Mouse (Mus musculus): ENCODE data around the gene Cgrrf1. TPM values are rescaled to one million over a fixed set of nuclear protein-coding genes. Genes with fewer than 3 reads are reported as not detected.

Gene Cgrrf1
- 30.2 TPM for polyA plus RNA-seq (2014; fragmentation: Illumina TruSeq; extraction: RNeasy Lipid Tissue Mini Kit (QIAGEN cat#74804))

DNA sequence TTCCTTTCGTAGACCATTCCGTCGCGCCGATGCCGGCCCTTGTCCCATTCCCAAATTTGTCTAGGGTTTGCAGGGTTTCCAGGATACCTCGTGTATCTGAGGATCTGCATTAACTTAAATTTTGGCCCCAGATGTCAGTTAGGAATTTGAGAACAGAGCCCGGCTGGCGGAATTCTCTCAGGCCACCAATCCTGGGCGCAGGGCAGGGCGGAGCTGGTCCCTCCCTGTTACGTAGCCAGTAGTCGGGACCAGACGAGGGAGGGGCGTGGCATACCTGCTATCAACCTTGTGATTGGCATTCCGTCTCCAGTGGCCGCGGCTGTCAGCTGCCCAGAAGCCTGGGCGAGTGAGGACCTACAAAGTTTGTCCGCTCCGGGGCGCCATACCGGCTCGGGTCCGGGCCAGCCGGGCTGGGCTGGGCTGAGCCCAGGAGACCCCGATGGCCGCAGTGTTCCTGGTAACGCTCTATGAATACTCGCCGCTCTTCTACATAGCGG, at the start of gene Cgrrf1:
Cgrrf1 (plus strand) TSS at position 289 of the 497 bp plus-strand sequence.

DNA sequence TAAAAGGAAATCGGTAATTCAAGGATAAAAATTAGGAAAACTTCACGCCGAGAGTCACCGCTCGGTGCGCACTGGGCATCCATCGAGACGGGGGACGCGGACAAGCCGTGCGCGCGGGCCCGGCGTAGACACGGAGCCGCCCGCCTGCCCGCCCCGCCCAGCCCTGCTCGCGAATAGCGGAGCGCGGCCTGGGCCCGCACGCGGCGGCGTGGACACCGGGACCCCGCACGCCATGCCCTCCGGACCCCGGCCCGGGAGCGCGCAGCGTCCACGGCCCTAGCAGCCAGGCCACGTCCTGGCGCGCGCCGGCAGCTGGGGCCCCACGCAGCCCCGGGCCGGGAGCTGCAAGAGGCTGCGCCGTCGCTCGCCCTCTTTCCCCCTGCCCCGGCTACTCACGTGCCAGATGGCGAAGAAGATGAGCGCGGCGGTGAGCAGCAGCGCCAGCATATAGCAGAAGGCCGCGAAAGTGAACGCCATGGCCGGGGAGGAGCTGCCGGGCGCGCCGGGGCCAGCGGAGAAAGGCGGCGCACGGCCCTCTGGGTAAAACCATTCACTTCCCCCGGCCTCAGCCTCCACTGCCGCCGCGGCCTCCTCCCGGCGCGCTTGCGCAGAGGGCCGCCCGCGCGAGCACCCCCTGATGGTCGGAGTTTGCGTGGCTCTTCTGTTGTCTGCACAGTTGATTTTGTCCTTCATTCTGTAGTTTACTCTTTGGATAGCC, 44.0 kb upstream of the Cgrrf1 start, which contains the start of gene Cnih1:
Cnih1 (minus strand) TSS at position 625 of the 718 bp plus-strand sequence.

DNA sequence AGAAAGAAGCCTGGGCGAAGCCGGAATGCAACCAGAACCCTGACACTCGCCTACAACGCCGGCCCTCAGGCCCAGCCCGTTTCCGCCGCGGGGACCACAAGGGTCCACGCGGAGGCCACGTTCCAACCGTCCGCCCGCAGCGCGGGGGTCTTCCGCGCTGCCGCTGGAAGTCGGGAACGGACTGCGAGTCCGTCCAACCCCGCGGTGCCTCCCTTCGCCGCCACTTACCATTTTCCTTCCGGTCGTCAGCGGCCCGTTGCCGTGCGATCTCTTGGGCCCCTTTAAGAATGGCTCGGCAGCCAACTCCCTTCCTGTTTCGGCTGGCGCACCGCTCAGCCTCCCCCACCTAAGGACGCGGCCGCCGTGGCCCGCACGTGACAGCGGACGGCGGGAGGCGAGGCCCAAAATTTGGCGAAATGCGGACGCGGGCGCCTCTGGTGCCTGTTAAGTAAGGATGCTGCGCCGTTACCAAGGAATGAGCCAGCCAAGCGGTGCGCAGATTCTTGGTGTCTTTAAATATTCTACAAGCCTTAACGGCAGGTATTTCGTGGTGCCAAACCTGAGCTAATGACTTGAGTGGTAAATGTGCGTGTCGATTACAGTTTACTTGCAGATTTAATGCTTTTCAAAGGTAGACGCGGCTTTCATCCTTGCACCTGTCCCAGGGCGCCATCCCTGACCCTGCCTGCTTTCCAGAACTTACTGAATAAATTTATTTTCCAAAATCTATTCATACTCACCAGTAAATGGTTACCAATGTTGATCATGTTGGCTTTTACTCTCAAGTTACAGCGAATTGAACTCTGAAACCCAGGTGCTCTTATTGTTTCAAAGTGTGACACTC, 9.8 kb upstream of the Cgrrf1 start, which contains the start of gene Gmfb:
Gmfb (minus strand) TSS at position 370 of the 844 bp plus-strand sequence.

DNA sequence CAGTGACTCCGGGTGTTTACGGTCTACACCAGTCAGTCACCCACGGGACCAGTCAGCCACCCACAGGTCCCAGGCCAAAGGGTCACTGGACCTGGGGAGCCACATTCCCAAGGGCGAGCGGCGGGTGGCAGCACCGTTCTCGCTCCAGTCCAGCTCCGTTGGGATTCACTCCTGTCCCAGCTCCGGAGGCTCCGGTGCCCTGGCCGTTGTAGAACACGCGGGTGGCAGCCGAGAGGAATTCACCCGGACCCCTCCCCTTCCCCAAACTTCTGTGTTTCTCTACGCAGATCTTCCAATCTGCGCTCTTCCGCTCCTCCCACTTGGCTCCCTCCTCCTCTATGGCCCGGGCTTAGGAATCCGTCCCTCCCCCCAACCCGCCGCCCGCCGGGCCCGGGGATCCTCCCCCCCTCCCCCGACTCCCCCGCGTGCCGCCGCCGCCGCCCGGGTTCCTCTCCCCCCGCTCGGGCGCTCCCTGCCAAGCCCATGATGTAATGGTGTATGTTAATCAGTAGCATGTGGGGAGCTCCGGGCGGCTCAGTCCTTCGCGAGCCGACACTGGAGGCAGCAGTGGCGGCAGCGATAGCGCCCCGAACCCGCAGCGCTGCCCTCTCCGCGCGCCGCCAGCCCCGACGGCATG, 50.6 kb downstream of the Cgrrf1 start, which contains the start of gene Samd4:
Samd4 (plus strand) TSS at position 424 of the 637 bp plus-strand sequence.

Other genes starting within 250 kb of the Cgrrf1 start
- gene Cdkn3, start 71.6 kb upstream of the Cgrrf1 start, polyA plus RNA-seq (2014; fragmentation: Illumina TruSeq; extraction: RNeasy Lipid Tissue Mini Kit (QIAGEN cat#74804)) = 24.8 TPM
- 371 TPM for gene Cnih1, start 43.7 kb upstream of the Cgrrf1 start, polyA plus RNA-seq (2014; fragmentation: Illumina TruSeq; extraction: RNeasy Lipid Tissue Mini Kit (QIAGEN cat#74804))
- 317 TPM for gene Gmfb, start 9.9 kb upstream of the Cgrrf1 start, polyA plus RNA-seq (2014; fragmentation: Illumina TruSeq; extraction: RNeasy Lipid Tissue Mini Kit (QIAGEN cat#74804))
- 15.2 TPM for gene Samd4, start 50.7 kb downstream of the Cgrrf1 start, polyA plus RNA-seq (2014; fragmentation: Illumina TruSeq; extraction: RNeasy Lipid Tissue Mini Kit (QIAGEN cat#74804))